Mouse (Mus musculus) lung, embryonic 16.5 days (tissue): ENCODE results near the gene Galnt18. TPM values are rescaled to one million over a fixed set of nuclear protein-coding genes. Genes with fewer than 3 reads are reported as not detected.

ENCODE experiments used
- ATAC-seq: fragments of 200-750 bp; cut with Nextera tagmentation; 2 replicates; pipeline ENCODE4 v1.8.0; 2017; ENCODE audit warnings: low read depth, mild to moderate bottlenecking, moderate library complexity
- H3K27ac ChIP-seq: fragments of 300-500 bp; sonication (generic); 2 replicates; pipeline ENCODE4 v1.5.1; 2014; ENCODE audit warnings: mild to moderate bottlenecking, control low read depth, low read length
- H3K27me3 ChIP-seq: fragments of 300-500 bp; sonication (generic); 2 replicates; pipeline ENCODE4 v1.6.1; 2014; ENCODE audit warnings: low read depth, low read length, mixed read lengths; ENCODE audit not compliant: control insufficient read depth, insufficient read depth
- H3K36me3 ChIP-seq: fragments of 300-500 bp; sonication (generic); 2 replicates; pipeline ENCODE4 v1.6.1; 2014; ENCODE audit warnings: low read length; ENCODE audit not compliant: control insufficient read depth, insufficient read depth
- H3K4me1 ChIP-seq: fragments of 300-500 bp; sonication (generic); replicated peaks from 2 replicates; pipeline ENCODE4 v1.6.1; 2014; ENCODE audit warnings: low read length, mixed read lengths; ENCODE audit not compliant: control insufficient read depth, insufficient read depth
- H3K4me2 ChIP-seq: fragments of 300-500 bp; sonication (generic); 2 replicates; pipeline ENCODE4 v1.6.1; 2014; ENCODE audit warnings: low read depth, low read length, control low read depth
- H3K4me3 ChIP-seq: fragments of 300-500 bp; sonication (generic); 2 replicates; pipeline ENCODE4 v1.5.1; 2014; ENCODE audit warnings: mild to moderate bottlenecking, low read length, control low read depth
- H3K9ac ChIP-seq: fragments of 300-500 bp; sonication (generic); 2 replicates; pipeline ENCODE4 v1.6.1; 2014; ENCODE audit warnings: low read length, control low read depth
- H3K9me3 ChIP-seq: fragments of 300-500 bp; sonication (generic); 2 replicates; pipeline ENCODE4 v1.6.1; 2016; ENCODE audit warnings: low read length; ENCODE audit not compliant: control insufficient read depth
- WGBS: fragments of 180-500 bp; shearing (Covaris S2); extraction: QIAGEN DNeasy Blood & Tissue Kit; methylation state at CpG from one replicate; pipeline ENCODE4 v1.1.7; 2014; 5-methylcytosine and 5-hydroxymethylcytosine counted together
- polyA plus RNA-seq: library from polyadenylated mRNA; unstranded; fragments of >200 nt; fragmentation: Nextera tagmentation; extraction: Ambion mirVana; gene quantifications from 2 replicates; pipeline ENCODE4 v1.2.1, GENCODE M21; 2015

Gene Galnt18
- polyA plus RNA-seq, 1 experiment from 2014 or later = 48.0 TPM

DNA sequence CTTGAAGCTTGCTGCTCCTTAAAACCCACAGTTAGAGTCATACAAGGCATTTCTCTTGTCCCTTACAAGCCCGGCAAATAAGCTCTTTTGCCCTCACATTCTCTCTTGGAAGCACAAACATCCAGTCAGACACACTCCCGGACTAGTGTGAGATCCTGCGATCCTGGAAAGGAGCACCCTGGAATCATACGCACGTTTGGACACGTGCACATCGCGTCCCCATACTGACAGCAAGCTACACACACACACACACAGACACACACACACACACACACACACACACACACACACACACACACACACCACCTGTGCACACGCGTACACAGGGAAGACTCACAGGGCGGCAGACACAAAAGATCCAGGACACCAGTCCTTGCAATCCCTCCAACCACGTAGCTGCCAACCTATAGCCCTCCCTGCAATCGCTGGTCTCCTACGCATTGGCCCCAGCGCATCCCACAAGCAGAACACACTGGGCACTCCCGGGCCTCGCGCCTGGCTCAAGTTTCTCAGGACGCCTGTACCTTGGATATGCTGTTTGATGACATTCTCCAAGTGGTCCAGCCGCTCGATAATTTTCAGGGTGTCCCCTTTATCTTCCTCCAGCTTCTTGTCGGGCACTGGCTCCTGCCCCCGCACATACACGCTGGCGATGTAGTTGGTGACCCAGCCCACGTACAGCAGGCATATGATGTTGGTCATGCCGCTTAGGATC lies 831 bp downstream of the Galnt18 start:
- peaks cover 13% of the 10 kb centered on the region for H3K4me1 ChIP-seq
- H3K9me3 ChIP-seq = no peaks in the 10 kb centered on the region
- H3K4me3 ChIP-seq = peak overlapping the region; percentile 65
- H3K27me3 ChIP-seq = no peaks in the 10 kb centered on the region; the same call in 1 of the 2 replicates
- peak overlapping the region; percentile 51 for H3K27ac ChIP-seq
- H3K9ac ChIP-seq = peak overlapping the region; percentile 73
- ATAC-seq = no peak
- WGBS = 8% methylated on average over 27 of the region's 27 CpGs
- no peaks in the 10 kb centered on the region for H3K36me3 ChIP-seq
- peak overlapping the region; percentile 90 for H3K4me2 ChIP-seq

DNA sequence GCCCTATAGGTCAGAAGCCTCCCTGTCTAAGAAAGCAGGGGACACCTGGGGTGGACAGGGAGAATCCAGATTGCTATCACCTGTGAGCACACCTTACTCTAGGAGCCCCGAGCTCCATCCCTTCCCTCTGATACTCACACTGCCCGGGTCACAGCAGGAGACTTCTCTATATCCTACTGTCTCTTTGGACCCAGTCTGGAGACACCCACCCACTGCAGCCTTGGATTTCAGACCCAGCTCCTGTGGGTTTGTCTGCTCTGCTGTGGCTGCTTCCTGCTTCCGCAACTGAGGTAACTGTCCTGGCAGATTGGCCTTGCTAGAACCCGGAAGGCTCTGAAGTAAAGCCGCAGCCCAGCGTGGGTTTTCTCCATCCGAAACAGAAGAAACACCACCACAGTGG lies 1.6 kb downstream of the Galnt18 start:
- H3K4me2 ChIP-seq = peak overlapping the region; percentile 90
- H3K9ac ChIP-seq = peak overlapping the region; percentile 73
- H3K36me3 ChIP-seq = no peaks in the 10 kb centered on the region
- ATAC-seq = no peak
- no peaks in the 10 kb centered on the region; the same call in 1 of the 2 replicates for H3K27me3 ChIP-seq
- H3K9me3 ChIP-seq = no peaks in the 10 kb centered on the region
- peaks cover 14% of the 10 kb centered on the region for H3K4me1 ChIP-seq
- H3K4me3 ChIP-seq = peak overlapping the region; percentile 65
- 59% methylated on average over 7 of the region's 7 CpGs for WGBS
- 0 out of 2 replicates have a peak overlapping the region, but pooled peaks have one; percentile 4 for H3K27ac ChIP-seq

DNA sequence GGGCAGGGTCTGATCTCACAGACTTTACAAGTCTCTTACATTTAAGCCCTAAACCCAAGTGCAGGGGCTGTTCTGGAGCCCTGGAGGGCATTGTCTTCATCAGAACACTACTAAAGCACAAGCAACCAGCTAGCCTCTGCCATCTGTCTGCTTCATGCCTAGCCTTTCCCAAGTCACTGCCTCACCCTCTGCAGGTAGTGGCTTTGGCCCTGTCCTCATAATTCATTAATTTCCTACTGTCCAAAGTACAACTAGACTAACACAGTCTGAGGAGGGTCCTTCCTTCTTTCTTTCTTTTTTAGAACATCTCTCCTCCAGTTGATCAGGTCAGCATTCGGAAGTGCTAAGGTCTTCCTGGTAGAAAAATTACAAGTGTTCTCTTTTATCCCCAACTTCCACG lies 2.6 kb downstream of the Galnt18 start:
- peak overlapping the region; percentile 65 for H3K4me3 ChIP-seq
- H3K9me3 ChIP-seq = no peaks in the 10 kb centered on the region
- H3K4me1 ChIP-seq = peaks cover 14% of the 10 kb centered on the region
- no peak overlapping the region for H3K9ac ChIP-seq
- H3K36me3 ChIP-seq = no peaks in the 10 kb centered on the region
- 73% methylated on average over 2 of the region's 2 CpGs for WGBS
- H3K27ac ChIP-seq = no peak overlapping the region
- peak overlapping the region; percentile 90 for H3K4me2 ChIP-seq
- ATAC-seq = no peak
- no peaks in the 10 kb centered on the region; the same call in 1 of the 2 replicates for H3K27me3 ChIP-seq

DNA sequence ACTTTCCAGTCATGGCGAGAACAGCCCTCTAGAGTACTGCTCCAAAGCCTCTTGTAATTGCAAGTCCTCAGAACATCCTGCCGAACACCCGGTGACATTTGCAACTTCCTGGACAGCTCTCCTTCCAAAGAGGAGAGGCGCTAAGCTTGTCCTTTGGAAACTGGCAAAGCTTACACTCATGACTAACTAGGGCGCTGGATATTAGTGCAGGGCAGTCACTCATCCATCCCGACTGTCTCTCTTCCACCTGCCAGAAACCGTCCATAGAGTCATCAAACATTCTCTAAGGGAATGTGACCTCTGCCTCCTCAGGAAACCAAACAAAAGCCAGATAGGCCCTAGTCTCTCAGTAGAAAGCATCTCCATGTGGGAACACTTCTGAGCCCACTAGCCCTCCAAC lies 3.6 kb downstream of the Galnt18 start:
- Histone ChIP-seq H3K4me1 (peaks cover 21% of the 10 kb centered on the region), H3K4me3 (peak overlapping the region; percentile 65), H3K9me3 (no peaks in the 10 kb centered on the region), H3K9ac (no peak overlapping the region), H3K4me2 (peak overlapping the region; percentile 90), H3K27ac (no peak overlapping the region), H3K27me3 (no peaks in the 10 kb centered on the region; the same call in 1 of the 2 replicates), H3K36me3 (no peaks in the 10 kb centered on the region)
- ATAC-seq = no peak
- 42% methylated on average over 7 of the region's 7 CpGs for WGBS

DNA sequence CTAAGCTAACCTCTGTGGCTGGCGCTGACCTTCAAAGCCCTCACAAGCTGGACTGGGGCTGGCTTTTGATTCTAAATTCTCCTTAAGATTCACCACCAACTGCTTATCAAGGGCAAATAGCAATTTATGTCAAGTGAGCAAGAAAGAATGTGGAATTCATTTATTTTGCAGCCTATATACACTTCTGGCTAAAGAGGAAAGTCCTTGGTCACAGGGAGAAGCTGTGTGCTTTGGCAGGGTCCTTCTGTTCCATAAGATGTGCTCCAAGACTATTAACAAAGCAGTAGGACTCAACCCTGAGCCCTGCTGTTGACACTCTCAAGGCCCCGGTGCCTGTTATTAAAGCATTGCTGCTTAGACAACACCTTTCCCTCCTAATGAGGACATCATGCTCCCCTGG lies 7.4 kb downstream of the Galnt18 start:
- Histone ChIP-seq H3K4me3 (no peak overlapping the region), H3K36me3 (no peaks in the 10 kb centered on the region), H3K27me3 (no peaks in the 10 kb centered on the region), H3K27ac (peak overlapping the region; percentile 28), H3K4me2 (no peak overlapping the region; the same call in 1 of the 2 replicates), H3K9me3 (no peaks in the 10 kb centered on the region), H3K9ac (no peak overlapping the region), H3K4me1 (peaks cover 19% of the 10 kb centered on the region)
- ATAC-seq = peak; percentile 81
- WGBS = 58% methylated on average over 2 of the region's 2 CpGs

DNA sequence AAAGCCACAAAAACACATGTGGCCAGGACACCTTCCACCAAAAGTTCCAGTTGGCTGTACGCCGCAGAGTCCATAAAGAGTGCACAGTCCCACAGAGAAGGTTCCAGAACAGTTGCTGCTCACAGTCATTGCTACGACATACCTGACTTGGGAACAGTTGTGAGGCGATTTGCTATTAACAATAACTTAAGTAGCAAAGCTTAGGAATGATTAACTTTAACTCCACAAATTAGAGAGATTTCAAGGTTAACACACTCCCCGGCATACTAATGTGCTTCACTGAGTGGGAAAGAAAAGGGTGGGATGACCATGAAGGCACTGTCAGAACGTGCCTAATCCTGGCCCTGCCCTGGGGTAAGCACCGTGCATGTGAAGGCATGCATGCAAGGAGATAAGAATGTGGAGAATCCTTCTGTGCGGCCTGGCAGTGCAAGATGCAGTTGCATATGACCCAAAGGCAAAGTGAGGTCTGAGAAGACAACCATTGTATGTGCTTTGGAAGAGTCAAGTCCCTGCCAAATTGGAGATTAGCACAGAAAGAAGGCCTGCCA lies 8.5 kb downstream of the Galnt18 start:
- ATAC-seq = no peak
- H3K4me1 ChIP-seq = peaks cover 22% of the 10 kb centered on the region
- 65% methylated on average over 8 of the region's 8 CpGs for WGBS
- H3K27me3 ChIP-seq = no peaks in the 10 kb centered on the region
- H3K27ac ChIP-seq = peak overlapping the region; percentile 28; the same call in 1 of the 2 replicates
- no peak overlapping the region for H3K4me2 ChIP-seq
- no peaks in the 10 kb centered on the region for H3K9me3 ChIP-seq
- no peak overlapping the region for H3K9ac ChIP-seq
- no peak overlapping the region for H3K4me3 ChIP-seq
- H3K36me3 ChIP-seq = no peaks in the 10 kb centered on the region

DNA sequence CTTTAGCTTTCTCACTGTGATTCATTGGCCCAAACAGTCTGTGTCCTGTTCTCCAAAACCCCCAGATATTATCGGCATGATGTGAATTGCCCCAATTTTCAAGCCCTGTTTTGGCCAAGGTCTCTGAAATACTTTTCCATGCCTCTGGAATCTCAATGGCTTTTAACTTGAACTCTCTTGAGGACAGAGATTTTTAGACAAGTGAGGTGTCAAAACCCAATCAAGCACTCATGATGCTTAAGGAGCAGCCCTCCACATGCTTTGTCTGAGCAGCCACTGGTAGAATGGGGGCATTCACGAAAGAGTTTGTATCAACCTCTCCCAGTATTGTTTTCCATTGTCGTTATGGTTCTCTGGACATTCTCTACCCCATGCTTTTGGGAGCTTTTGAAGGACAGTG lies 9.2 kb downstream of the Galnt18 start:
- Histone ChIP-seq H3K36me3 (no peaks in the 10 kb centered on the region), H3K9ac (no peak overlapping the region), H3K4me3 (no peak overlapping the region), H3K9me3 (no peaks in the 10 kb centered on the region), H3K4me1 (peaks cover 22% of the 10 kb centered on the region), H3K27ac (no peak overlapping the region), H3K27me3 (no peaks in the 10 kb centered on the region), H3K4me2 (no peak overlapping the region)
- peak; percentile 37; the same call in 1 of the 2 replicates for ATAC-seq
- 55% methylated on average over 3 of the region's 3 CpGs for WGBS

DNA sequence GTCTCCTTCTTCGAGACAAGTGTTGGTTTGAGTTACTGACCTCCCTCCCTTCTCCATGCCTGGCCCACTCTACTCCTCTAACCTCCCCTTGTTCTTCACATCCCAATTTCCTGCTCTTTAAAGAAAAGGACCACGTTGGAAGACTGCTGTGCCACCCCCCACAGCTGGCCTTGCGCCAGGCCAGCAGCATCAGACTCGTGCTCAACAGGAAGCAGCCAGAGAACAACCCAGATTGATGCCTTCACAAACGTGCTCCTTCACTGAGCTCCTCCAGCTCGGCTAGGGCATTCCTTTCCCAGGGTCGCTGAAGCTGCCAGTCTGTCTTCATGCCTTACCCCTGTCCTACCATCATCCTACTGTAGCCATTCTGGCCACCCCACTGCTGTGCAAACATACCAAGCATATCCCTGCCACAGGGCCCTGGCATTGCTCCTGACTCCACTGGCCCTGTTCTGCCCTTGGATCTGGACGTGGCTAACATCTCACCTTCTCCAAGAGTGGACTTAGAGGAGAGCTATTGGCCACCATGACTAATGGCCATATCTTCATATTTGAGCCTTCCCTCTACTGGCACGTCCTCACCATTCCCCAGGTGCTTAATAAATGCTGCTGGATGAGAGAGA lies 13.5 kb downstream of the Galnt18 start:
- Histone ChIP-seq H3K9ac (no peak overlapping the region), H3K4me3 (no peak overlapping the region), H3K36me3 (no peaks in the 10 kb centered on the region), H3K4me1 (peaks cover 8% of the 10 kb centered on the region), H3K27me3 (no peaks in the 10 kb centered on the region), H3K27ac (no peak overlapping the region), H3K4me2 (no peak overlapping the region), H3K9me3 (no peaks in the 10 kb centered on the region)
- ATAC-seq = peak; percentile 71
- WGBS = 39% methylated on average over 9 of the region's 9 CpGs

DNA sequence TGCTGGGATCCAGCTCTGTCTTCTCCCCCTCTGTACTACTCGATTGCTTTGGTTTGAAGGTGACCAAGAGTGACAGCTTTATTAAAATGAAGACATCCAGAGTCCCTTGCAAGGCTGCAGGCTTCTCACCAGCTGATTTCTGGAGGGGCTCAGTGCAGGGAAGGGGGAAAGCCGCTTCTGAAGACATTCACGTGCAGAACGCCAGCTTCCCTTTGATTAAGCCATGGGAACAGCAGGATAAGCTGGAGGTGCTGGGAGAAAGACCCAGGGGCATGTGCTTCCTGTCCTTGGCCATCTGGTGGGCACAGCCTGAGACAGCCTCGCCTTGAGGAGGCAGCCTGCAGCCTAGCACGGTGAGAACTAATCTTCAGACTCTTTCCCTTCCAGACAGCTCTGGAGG lies 17.0 kb downstream of the Galnt18 start:
- Histone ChIP-seq H3K27ac (no peak overlapping the region), H3K36me3 (no peaks in the 10 kb centered on the region), H3K4me1 (peaks cover 4% of the 10 kb centered on the region), H3K4me2 (no peak overlapping the region), H3K9ac (no peak overlapping the region), H3K9me3 (no peaks in the 10 kb centered on the region), H3K4me3 (no peak overlapping the region), H3K27me3 (no peaks in the 10 kb centered on the region)
- 46% methylated on average over 6 of the region's 6 CpGs for WGBS
- ATAC-seq = no peak
